Mouse (Mus musculus): ENCODE measurements around the gene Dact3.

DNA sequence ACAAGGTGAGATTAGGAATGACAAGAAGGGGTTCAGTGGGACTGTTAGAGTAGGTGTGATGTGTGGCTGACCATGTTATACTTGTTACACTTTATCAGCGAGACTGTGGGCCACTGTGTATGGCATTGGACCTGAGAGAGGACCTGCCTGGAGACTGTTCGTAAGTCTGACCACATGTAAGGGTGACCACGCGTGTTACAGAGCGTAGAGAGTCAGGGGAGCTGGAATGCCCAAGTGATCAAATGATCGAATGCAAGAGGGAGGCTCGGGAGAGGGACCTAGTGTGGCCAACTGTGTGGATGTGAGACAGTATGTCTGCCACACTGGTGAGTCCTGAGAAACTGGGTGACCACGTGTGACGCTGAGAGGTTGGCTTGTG is 17.2 kb downstream of the Dact3 start:
- TF ChIP-seq CTCF (IDR thresholded peaks at IDR 0.05; ENCODE audit: extremely low read depth, insufficient read depth, low read length) (no peak), POLR2A (IDR thresholded peaks at IDR 0.05; ENCODE audit: extremely low read depth, insufficient read depth, low read length) (no peak)
